Mouse (Mus musculus) lung, adult 18-20 months (tissue): ENCODE measurements around the gene 1700014D04Rik.
"Not testable (repeated sequence)": the region's sequence is repeated elsewhere in the genome, so short reads cannot be mapped to it uniquely, and the experiment has no call there.

Experiments
- DNase-seq, 2 experiments: peaks; one replicate each; pipeline ENCODE4 v3.0.0; 2022; ENCODE audit warnings: mixed read lengths in 2 of 2

Gene 1700014D04Rik

GRCm38 (mm10) chr13:59734347-59734746, 12.2 kb downstream of the 1700014D04Rik start:
- DNase-seq: peak in 1 of 2 experiments; percentile 26

GRCm38 (mm10) chr13:59733936-59734335, 12.6 kb downstream of the 1700014D04Rik start:
- no peak for DNase-seq

GRCm38 (mm10) chr13:59731652-59732051, 14.9 kb downstream of the 1700014D04Rik start, which contains the start of gene Spata31d1d:
Gene Spata31d1d (minus strand): TSS chr13:59731752.
- DNase-seq: no peak

- peak; percentile 69 to 78 for DNase-seq
Observed at GRCm38 (mm10) chr13:59728378-59729093, 18.0 kb downstream of the 1700014D04Rik start.

- DNase-seq: no peak
Observed at GRCm38 (mm10) chr13:59726139-59726867, 20.2 kb downstream of the 1700014D04Rik start.

GRCm38 (mm10) chr13:59722089-59722488, 24.5 kb downstream of the 1700014D04Rik start:
- not testable (repeated sequence) for DNase-seq

GRCm38 (mm10) chr13:59719475-59719874, 27.1 kb downstream of the 1700014D04Rik start:
- DNase-seq: no peak

GRCm38 (mm10) chr13:59718857-59719440, 27.6 kb downstream of the 1700014D04Rik start:
- peak; percentile 28 to 47 for DNase-seq

- DNase-seq: no peak
Observed at GRCm38 (mm10) chr13:59713710-59714109, 32.8 kb downstream of the 1700014D04Rik start.

- not testable (repeated sequence) for DNase-seq
Observed at GRCm38 (mm10) chr13:59711984-59712383, 34.6 kb downstream of the 1700014D04Rik start, which contains the start of gene Spata31d1b. Gene Spata31d1b (plus strand): TSS chr13:59712284.

- no peak for DNase-seq
Observed at GRCm38 (mm10) chr13:59710230-59710629, 36.3 kb downstream of the 1700014D04Rik start, which contains the start of gene Spata31d1a. Gene Spata31d1a (minus strand): TSS chr13:59710330.

- DNase-seq: peak; percentile 29 to 60
Observed at GRCm38 (mm10) chr13:59704562-59704961, 42.0 kb downstream of the 1700014D04Rik start.

- no peak for DNase-seq
Observed at GRCm38 (mm10) chr13:59703514-59703913, 43.0 kb downstream of the 1700014D04Rik start.

GRCm38 (mm10) chr13:59700137-59700536, 46.4 kb downstream of the 1700014D04Rik start:
- DNase-seq: not testable (repeated sequence)

GRCm38 (mm10) chr13:59699131-59699530, 47.4 kb downstream of the 1700014D04Rik start:
- DNase-seq: no peak

GRCm38 (mm10) chr13:59695781-59696180, 50.8 kb downstream of the 1700014D04Rik start:
- DNase-seq: no peak

- no peak for DNase-seq
Observed at GRCm38 (mm10) chr13:59694008-59694407, 52.5 kb downstream of the 1700014D04Rik start, which contains the start of gene 4921517D22Rik. Gene 4921517D22Rik (minus strand): TSS chr13:59694108.

GRCm38 (mm10) chr13:59691478-59691877, 55.1 kb downstream of the 1700014D04Rik start:
- no peak for DNase-seq
